Mouse (Mus musculus) testis, adult 2 months (tissue): ENCODE measurements around the gene 4931406C07Rik. TPM values are rescaled to one million over a fixed set of nuclear protein-coding genes. Genes with fewer than 3 reads are reported as not detected.

ENCODE experiments used
- H3K27ac ChIP-seq: fragments of 200-500 bp; 2 replicates; pipeline ENCODE4 v1.5.1; 2012; ENCODE audit warnings: low read depth, low read length; ENCODE audit not compliant: control insufficient read depth, insufficient read depth
- H3K27me3 ChIP-seq: fragments of 200-500 bp; 2 replicates; pipeline ENCODE4 v1.6.1; 2012; ENCODE audit warnings: mild to moderate bottlenecking, low read length, moderate library complexity; ENCODE audit not compliant: control insufficient read depth, insufficient read depth
- H3K36me3 ChIP-seq: fragments of 200-500 bp; 2 replicates; pipeline ENCODE4 v1.6.1; 2012; ENCODE audit warnings: mild to moderate bottlenecking, low read length; ENCODE audit not compliant: control insufficient read depth, insufficient read depth
- H3K4me1 ChIP-seq: fragments of 200-500 bp; 2 replicates; pipeline ENCODE4 v1.6.1; 2012; ENCODE audit warnings: low read length; ENCODE audit not compliant: control insufficient read depth, insufficient read depth
- H3K4me3 ChIP-seq: fragments of 200-500 bp; 2 replicates; pipeline ENCODE4 v1.5.1; 2012; ENCODE audit warnings: low read depth, mild to moderate bottlenecking, low read length, moderate library complexity, mixed read lengths; ENCODE audit not compliant: control insufficient read depth
- CTCF ChIP-seq: fragments of 200-500 bp; IDR thresholded peaks from 2 replicates; pipeline ENCODE4 v1.5.1; 2012; ENCODE audit warnings: low read depth, mild to moderate bottlenecking, inconsistent platforms, low read length, moderate library complexity; ENCODE audit not compliant: control insufficient read depth, insufficient read depth, insufficient replicate concordance
- POLR2A ChIP-seq: fragments of 200-500 bp; IDR thresholded peaks from 2 replicates; pipeline ENCODE4 v1.6.1; 2012; ENCODE audit warnings: low read depth, mild to moderate bottlenecking, inconsistent platforms, low read length, moderate library complexity; ENCODE audit not compliant: control insufficient read depth
- polyA plus RNA-seq: library from polyadenylated mRNA; depleted of rRNA; stranded (reverse); fragments of >200 nt; gene quantifications from 2 replicates; pipeline ENCODE4 v1.2.3, GENCODE M21; 2012

4931406C07Rik gene
- polyA plus RNA-seq, 1 experiment, result 17.7 TPM

GRCm38 (mm10) chr9:15273981-15274380 lies 32.3 kb downstream of the 4931406C07Rik start:
- no peak overlapping the region for H3K27ac ChIP-seq
- no peak overlapping the region for H3K4me3 ChIP-seq
- no peaks in the 10 kb centered on the region for H3K4me1 ChIP-seq
- no peaks in the 10 kb centered on the region for H3K27me3 ChIP-seq
- H3K36me3 ChIP-seq, result peaks cover 3% of the 10 kb centered on the region; the same call in 1 of the 2 replicates
- TF ChIP-seq CTCF (no peak), POLR2A (no peak)

- Histone ChIP-seq H3K36me3 (no peaks in the 10 kb centered on the region; the same call in 1 of the 2 replicates), H3K27me3 (no peaks in the 10 kb centered on the region), H3K4me3 (no peak overlapping the region), H3K27ac (no peak overlapping the region), H3K4me1 (no peaks in the 10 kb centered on the region)
- TF ChIP-seq CTCF (no peak), POLR2A (no peak)
Measured at GRCm38 (mm10) chr9:15263487-15263886, 42.8 kb downstream of the 4931406C07Rik start.

DNA sequence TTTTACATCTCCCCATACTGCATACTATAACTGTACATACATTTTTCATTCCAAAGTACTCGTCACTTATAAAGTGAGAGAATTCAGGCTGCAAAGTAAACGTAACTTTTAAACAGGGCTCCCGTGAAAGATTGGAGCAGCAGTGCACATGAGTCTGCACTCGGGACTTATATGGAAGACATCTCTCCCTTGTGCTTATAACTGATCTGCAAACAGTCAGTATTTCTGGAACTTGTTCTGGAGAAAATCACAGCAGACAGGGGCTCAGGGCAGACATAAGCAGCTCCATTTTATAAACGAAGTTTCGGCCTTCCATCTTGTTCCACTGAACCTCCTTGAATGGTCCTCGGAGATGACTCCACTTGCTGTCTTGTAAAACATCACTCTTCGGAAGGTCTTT lies 44.3 kb downstream of the 4931406C07Rik start:
- TF ChIP-seq CTCF (no peak), POLR2A (no peak)
- no peak overlapping the region for H3K4me3 ChIP-seq
- no peak overlapping the region for H3K27ac ChIP-seq
- H3K4me1 ChIP-seq, result no peaks in the 10 kb centered on the region
- no peaks in the 10 kb centered on the region for H3K27me3 ChIP-seq
- no peaks in the 10 kb centered on the region for H3K36me3 ChIP-seq

DNA sequence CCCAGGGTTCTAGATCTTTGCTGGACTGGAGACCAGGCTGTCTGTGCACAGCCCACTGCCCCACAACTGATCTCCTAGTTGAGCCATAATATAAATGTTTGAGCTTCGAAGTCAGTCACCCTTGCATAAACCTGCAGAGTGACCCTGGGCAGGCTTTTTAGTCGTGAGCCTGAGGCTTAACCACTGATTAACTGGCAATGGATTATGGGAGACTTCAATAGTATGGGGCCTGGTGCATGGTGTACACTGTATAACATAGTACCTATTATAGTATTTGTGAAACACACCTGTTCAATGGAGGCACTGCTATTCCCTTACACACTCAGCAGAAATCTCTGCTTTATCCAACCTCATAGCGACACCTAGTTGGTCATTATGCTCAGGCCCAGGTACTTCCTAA lies 50.0 kb downstream of the 4931406C07Rik start:
- TF ChIP-seq POLR2A (no peak), CTCF (no peak)
- Histone ChIP-seq H3K4me1 (no peaks in the 10 kb centered on the region; the same call in 1 of the 2 replicates), H3K4me3 (no peak overlapping the region), H3K36me3 (no peaks in the 10 kb centered on the region), H3K27ac (no peak overlapping the region), H3K27me3 (no peaks in the 10 kb centered on the region)

DNA sequence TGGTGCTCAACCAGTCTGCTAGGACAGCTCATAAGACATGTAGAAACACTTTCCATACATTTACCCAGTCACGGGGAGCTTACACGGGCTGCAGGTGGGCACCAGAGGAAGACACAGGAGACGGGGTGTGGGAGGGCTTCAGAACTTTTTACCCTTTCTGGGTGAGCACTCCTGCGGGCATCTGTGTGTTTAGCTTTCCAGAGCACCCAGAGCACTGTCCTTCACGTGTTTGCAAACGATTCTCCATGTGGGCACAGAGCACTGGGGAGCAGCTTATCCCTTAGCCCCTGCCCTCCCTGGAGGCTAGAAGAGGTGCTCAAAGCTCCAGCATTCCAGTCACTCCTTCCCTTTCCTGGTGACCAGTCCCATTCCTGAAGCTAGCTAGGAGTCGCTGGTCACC lies 51.7 kb downstream of the 4931406C07Rik start:
- H3K4me1 ChIP-seq, result no peaks in the 10 kb centered on the region; the same call in 1 of the 2 replicates
- no peak overlapping the region for H3K4me3 ChIP-seq
- TF ChIP-seq CTCF (no peak), POLR2A (no peak)
- H3K36me3 ChIP-seq, result no peaks in the 10 kb centered on the region
- no peaks in the 10 kb centered on the region for H3K27me3 ChIP-seq
- no peak overlapping the region for H3K27ac ChIP-seq

DNA sequence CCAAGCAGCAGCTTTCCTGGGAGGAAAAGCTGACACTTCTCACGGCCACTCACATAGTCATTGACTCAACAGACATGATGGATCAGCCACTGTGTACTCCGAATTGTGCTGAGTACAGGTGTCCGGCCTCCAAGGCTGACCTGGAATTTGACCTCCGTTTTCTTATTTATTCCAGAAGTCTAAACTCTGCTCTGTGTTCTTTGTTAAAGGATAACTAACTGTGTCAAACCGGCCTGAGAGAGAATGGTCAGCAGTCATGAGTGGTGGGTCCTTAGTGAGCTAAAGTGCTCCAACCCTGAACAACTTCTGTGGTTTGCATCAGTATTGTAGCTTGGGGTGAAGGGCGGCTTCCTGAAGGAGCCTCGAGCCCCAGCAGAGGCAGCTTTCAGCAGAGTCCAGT lies 54.1 kb downstream of the 4931406C07Rik start:
- H3K27me3 ChIP-seq, result no peaks in the 10 kb centered on the region
- TF ChIP-seq CTCF (no peak), POLR2A (no peak)

GRCm38 (mm10) chr9:15250376-15250775 lies 55.9 kb downstream of the 4931406C07Rik start:
- no peak overlapping the region for H3K27ac ChIP-seq
- H3K4me3 ChIP-seq, result no peak overlapping the region
- H3K4me1 ChIP-seq, result no peaks in the 10 kb centered on the region
- TF ChIP-seq CTCF (no peak), POLR2A (no peak)
- no peaks in the 10 kb centered on the region for H3K27me3 ChIP-seq
- no peaks in the 10 kb centered on the region for H3K36me3 ChIP-seq

More for the DNA sequence above, 54.1 kb downstream of the 4931406C07Rik start:
- Histone ChIP-seq H3K4me3 (no peak overlapping the region), H3K36me3 (no peaks in the 10 kb centered on the region), H3K27ac (no peak overlapping the region), H3K4me1 (no peaks in the 10 kb centered on the region; the same call in 1 of the 2 replicates)
